Mouse (Mus musculus) T-helper 1 cell (primary cell): ENCODE measurements around the gene Pitpnc1.

ENCODE experiments used
- in situ Hi-C: fragments of 300-600 bp; cut with MboI, MseI; formaldehyde crosslinking; loops from one replicate; pipeline ENCODE4 v1.15.1; 2025; ENCODE audit warnings: high pct_unique_total_duplicates

The Pitpnc1 gene

DNA sequence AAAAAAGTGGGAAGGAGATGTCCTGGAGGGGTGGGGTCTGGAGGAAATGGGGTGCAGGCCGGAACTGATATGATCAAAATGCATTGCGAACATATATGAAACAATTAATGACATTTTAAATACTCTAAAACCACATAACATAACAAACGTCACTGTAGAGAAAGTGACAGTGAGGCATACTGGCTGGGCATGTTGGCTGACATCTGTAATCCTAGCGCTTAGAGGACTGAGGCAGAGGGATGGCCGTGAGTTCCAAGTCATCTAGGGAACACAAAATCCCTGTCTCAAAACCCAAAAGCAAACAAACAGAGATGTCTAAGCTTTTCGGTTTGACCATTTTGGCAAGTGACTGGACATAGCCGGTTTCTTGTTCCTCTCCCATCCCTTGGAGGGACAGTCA, 59.7 kb downstream of the Pitpnc1 start:
- in situ Hi-C loops: no loop called here

GRCm38 (mm10) chr11:107410090-107410732, 60.3 kb downstream of the Pitpnc1 start:
- in situ Hi-C loops: no loop called here

DNA sequence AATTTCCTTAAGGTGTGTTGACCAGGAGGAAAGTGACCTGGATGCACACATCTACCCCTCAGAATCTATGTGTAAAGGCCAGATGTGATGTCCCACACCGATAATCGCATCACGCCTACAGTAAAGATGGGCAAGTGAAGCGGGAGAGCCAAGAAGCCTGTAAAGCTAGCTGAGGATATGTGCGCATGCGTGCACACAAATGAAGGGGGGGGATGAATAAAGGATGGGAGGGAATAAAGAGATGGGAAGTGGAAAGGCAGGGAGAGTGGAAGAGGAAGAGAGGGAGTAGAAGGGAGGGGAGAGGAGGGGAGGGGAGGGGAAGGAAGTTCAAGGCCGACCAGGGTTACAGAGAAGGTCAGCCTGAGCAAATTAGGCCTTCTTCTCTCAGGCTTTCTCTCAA, 61.6 kb downstream of the Pitpnc1 start:
- in situ Hi-C loops: no loop called here

DNA sequence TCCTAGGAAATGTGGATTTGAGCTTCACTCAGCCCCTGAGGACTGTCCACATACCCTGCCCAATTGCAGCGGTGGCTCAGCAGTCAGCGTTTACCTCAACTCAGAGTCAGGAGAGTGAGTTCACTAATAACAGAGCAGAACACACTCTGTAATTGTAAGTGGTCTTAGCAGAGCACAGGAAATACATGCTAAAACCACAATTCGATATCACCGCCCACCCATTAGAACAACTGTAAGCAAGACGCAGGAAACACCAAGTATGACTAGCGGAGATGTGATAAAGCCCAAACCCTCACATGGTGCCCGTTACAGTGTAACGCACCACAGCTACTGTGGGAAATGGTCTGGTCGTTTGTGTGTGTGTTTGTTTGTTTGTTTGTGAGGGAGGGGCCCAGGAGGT, 62.8 kb downstream of the Pitpnc1 start:
- in situ Hi-C loops: no loop called here

DNA sequence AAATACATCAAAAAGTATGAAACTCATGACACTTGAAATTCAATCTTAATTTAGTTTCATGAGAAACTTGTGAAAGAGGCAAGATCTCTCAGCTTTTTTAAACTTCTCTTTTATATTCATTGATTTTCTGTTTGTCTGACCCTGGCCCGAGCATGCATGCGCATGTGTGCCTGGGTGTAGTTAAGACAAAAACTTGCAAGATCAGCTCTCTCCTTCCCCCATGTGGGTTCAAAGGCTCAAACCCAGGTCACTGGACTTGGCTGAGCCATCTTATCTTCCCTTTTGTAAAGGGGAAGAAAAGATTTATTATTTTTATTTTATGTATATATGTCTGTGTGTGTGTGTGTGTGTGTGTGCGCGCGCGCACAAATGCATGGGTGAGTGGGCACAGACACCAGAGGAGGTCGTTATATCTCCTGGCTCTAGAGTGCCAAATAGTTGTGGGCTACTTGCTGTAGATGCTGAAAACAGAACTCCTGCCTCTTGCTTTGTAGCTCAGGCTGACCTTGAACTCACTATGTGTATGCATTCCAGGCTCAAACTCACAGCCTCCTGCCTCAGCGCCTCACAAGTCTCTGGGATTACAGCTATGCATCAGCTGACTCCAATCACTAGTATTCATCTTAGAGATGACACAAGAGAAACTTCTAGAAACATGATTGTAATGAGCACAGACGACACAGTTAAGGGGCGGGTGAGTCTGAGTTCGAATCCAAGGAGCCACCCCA, 64.7 kb downstream of the Pitpnc1 start:
- in situ Hi-C loops: no loop called here

DNA sequence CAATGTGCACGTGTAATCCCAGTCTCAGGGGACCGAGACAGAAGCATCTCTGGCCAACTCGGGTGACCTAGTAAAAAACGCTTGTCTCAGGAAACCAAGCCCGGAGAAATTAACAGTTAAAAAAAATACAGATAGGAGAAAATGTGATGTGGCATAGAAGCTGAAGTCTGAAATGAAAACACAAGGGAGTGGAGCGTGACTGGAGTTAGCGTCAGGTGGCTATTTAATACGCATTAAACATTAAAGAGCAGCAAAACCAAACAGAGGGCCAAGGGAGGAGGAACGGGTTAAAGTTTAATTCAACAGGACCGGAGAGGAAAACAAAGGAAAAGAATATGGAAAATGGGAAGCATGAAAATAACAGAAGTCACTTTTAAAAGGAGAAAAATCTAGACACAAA, 67.2 kb downstream of the Pitpnc1 start:
- in situ Hi-C loops: no loop called here

GRCm38 (mm10) chr11:107401839-107402590, 68.5 kb downstream of the Pitpnc1 start:
- in situ Hi-C loops: no loop called here

GRCm38 (mm10) chr11:107400826-107401225, 69.7 kb downstream of the Pitpnc1 start:
- in situ Hi-C loops: no loop called here

GRCm38 (mm10) chr11:107400005-107400404, 70.5 kb downstream of the Pitpnc1 start:
- in situ Hi-C loops: no loop called here

- in situ Hi-C loops: no loop called here
Measured at GRCm38 (mm10) chr11:107397326-107397998, 73.0 kb downstream of the Pitpnc1 start.

DNA sequence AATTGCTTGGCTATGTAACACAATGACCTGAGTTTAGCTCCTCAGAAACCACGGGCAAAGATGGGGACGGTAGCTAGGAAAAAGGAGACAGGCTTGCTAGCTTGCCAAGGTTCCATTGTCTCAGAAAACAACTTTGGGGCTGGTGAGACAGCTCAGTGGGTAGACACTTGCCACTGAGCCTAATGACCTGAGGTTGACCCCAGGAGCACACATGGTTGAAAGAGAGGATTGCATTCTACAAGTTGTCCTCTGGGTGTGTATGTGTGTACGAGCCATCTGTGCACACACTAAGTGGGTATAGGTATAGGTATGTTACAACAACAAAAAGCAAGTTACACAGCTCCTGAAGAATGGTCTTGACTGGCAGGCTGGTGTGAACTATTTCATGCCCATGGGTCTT, 76.3 kb downstream of the Pitpnc1 start:
- in situ Hi-C loops: loop anchor here (5.0 kb wide), 1 partner anchor 78 kb away; the partner anchor contains the start of gene Pitpnc1

GRCm38 (mm10) chr11:107393828-107394165, 76.7 kb downstream of the Pitpnc1 start:
- in situ Hi-C loops: loop anchor here (5.0 kb wide), 1 partner anchor 79 kb away; the partner anchor contains the start of gene Pitpnc1

- in situ Hi-C loops: loop anchor here (5.0 kb wide), 1 partner anchor 79 kb away; the partner anchor contains the start of gene Pitpnc1
Measured at GRCm38 (mm10) chr11:107393154-107393827, 77.2 kb downstream of the Pitpnc1 start.

DNA sequence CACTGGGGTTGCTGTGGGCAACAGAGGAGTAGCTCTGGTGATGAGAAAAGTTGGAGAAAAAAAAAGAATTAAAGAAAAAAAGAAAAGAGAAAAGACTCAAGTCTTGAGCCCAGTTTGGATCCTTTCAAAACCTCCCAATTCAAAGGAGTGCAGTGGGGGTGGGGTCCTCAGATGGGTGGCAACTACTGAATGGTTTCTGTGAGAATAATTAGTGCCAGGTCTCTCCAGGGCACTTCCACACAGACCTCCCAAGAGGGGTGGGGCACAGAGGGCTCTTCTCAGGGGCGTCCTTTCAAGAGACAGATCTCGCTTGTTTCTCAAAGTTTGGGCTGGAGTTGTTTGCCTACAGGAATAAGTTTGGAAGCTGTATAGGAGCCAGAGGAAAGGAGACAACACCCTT, 80.0 kb downstream of the Pitpnc1 start:
- in situ Hi-C loops: loop anchor here (5.0 kb wide), 1 partner anchor 82 kb away; the partner anchor contains the start of gene Pitpnc1

GRCm38 (mm10) chr11:107390001-107390400, 80.5 kb downstream of the Pitpnc1 start:
- in situ Hi-C loops: loop anchor here (5.0 kb wide), 1 partner anchor 82 kb away; the partner anchor contains the start of gene Pitpnc1

DNA sequence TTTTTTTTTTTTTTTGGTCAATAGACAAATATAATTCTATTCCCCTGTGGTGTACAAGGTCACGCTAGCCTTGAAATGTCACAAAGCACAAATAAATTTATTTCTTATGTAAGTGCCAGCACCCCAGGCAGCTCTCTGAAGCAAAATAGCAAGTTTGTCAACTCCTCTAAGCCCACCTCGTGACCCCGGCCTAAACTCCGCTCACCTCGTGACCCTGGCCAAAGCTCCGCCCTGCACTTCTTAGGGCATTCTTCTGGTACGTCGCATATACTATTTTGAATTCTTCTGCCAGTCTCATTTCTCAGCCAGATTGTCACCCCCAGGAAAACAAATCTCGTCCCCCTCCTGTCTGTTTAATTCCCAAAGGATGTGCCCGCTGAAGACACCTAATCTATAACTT, 84.0 kb downstream of the Pitpnc1 start:
- in situ Hi-C loops: no loop called here

DNA sequence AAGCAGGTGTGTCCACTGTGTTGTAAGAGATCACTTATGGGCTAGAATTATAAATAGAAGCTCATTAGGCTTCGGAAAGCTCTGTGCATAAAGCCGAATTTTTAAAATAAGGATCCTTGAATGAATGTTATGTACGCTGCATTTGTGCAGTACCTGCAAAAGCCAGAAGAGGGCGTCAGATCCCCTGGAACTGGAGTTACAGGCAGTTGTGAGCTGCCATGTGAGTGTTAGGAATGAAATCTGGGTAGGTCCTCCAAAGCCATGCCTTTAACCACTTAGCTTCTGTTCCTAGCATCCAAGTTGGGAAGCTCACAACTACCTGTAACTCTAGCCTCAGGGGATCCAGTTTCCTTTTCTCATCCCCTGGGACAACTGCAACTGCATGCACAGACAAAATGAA, 85.2 kb downstream of the Pitpnc1 start:
- in situ Hi-C loops: no loop called here

GRCm38 (mm10) chr11:107383985-107384384, 86.5 kb downstream of the Pitpnc1 start:
- in situ Hi-C loops: no loop called here

- in situ Hi-C loops: no loop called here
Measured at GRCm38 (mm10) chr11:107379965-107380364, 90.5 kb downstream of the Pitpnc1 start.

DNA sequence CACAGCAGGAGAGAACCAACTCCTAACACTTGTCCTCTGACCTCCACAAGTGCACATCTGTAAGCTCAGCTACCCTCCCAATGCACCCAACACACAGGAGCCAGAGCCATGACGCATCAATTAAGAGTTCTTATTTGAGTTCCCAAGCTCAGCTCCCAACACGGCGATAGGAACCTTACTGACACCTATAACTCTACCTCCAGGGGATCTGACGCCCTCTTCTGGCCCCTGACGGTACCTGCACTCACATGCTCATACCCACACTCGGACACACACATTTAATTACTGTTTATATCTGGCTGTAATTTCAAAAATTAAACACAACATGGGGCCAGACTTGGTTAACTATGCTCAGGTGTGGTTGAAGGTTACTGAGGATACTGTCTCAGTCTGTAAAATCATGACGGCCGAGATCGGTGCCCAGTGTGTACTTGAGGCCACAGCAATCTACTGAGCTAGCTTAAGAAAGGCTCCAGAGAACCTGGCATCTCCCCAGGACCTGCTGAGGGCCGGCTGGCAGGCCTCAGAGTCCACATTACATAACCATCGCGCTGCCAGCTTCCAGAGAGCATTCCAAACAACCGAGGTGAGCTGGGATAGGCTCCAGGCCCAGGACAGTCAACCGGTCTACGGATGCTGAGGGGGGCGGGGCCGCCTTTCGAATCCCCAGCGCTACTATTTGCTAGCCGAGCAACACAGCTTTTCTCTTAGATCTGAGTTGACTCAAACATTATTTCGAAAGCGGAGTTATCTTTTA, 91.2 kb downstream of the Pitpnc1 start:
- in situ Hi-C loops: no loop called here
